Mouse (Mus musculus): ENCODE measurements around the gene Taf3. TPM values are rescaled to one million over a fixed set of nuclear protein-coding genes. Genes with fewer than 3 reads are reported as not detected.

The Taf3 gene
- total and polyA plus RNA-seq, 3 experiments, result 5.5 to 30.8 (median 20.8) TPM

GRCm38 (mm10) chr2:9917602-9918001 is 130.8 kb downstream of the Taf3 start:
- TF ChIP-seq TAL1 (conservative IDR thresholded peaks at IDR 0.05; ENCODE audit: low read depth, low read length), result no peak
- no peak for TF ChIP-seq POLR2AphosphoS5 (IDR thresholded peaks at IDR 0.05; ENCODE audit: insufficient replicate concordance, low read depth, low read length)
- no peak for TF ChIP-seq GATA2 (IDR thresholded peaks at IDR 0.05; ENCODE audit: borderline replicate concordance, low read depth, low read length)
- TF ChIP-seq CTCF (IDR thresholded peaks at IDR 0.05; ENCODE audit: low read depth, low read length), result no peak
- TF ChIP-seq GATA1 (IDR thresholded peaks at IDR 0.05; ENCODE audit: borderline replicate concordance, low read length), result no peak
- H3K4me3 ChIP-seq (ENCODE audit: low read depth, low read length), result no peak overlapping the region
- H3K27me3 ChIP-seq (ENCODE audit: insufficient read depth, low read length), result no peaks in the 10 kb centered on the region
- H3K4me1 ChIP-seq (ENCODE audit: insufficient read depth, low read depth, low read length), result peaks cover 8% of the 10 kb centered on the region; the same call in 1 of the 2 replicates
- peaks cover 67% of the 10 kb centered on the region for H3K36me3 ChIP-seq (replicated peaks)
- ATAC-seq (ENCODE audit: extremely low read depth, insufficient number of reproducible peaks, low FRiP score, poor library complexity, severe bottlenecking) (no peak), DNase-seq (ENCODE audit: low spot score) (no peak)
- H3K9me3 ChIP-seq (replicated peaks), result no peaks in the 10 kb centered on the region

DNA sequence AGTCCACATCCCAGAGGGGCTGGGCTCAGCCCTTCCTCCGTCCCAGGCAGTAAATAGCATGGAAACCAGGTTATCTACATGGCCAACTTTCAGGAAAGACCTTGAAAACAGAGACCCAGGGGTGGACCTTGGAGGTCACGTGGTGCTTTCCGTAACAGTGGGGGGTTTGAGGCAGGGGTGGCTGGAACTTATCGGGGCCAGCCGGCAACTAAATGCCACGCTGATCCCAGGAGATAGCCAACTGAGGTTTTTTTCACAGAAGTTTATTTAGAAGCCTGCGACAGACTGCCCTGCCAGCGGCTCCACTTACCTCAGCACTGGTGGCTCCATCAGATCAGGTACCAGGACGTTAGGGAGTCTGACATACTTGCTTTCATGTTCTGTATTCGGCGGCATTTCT is 142.4 kb downstream of the Taf3 start:
- ATAC-seq (ENCODE audit: extremely low read depth, insufficient number of reproducible peaks, low FRiP score, poor library complexity, severe bottlenecking) (peak; percentile 60), DNase-seq (ENCODE audit: low spot score) (peak; percentile 45)
- Histone ChIP-seq H3K4me1 (ENCODE audit: insufficient read depth, low read depth, low read length) (peaks cover 35% of the 10 kb centered on the region), H3K36me3 (replicated peaks) (no peaks in the 10 kb centered on the region), H3K4me3 (ENCODE audit: low read depth, low read length) (peak overlapping the region; percentile 59; the same call in 1 of the 2 replicates), H3K9me3 (replicated peaks) (no peaks in the 10 kb centered on the region), H3K27me3 (ENCODE audit: insufficient read depth, low read length) (peaks cover 9% of the 10 kb centered on the region; the same call in 1 of the 2 replicates)
- peak; percentile 30; the same call in 1 of the 2 replicates for TF ChIP-seq TAL1 (conservative IDR thresholded peaks at IDR 0.05; ENCODE audit: low read depth, low read length)
- no peak for TF ChIP-seq GATA1 (IDR thresholded peaks at IDR 0.05; ENCODE audit: borderline replicate concordance, low read length)
- no peak for TF ChIP-seq POLR2AphosphoS5 (IDR thresholded peaks at IDR 0.05; ENCODE audit: insufficient replicate concordance, low read depth, low read length)
- no peak for TF ChIP-seq GATA2 (IDR thresholded peaks at IDR 0.05; ENCODE audit: borderline replicate concordance, low read depth, low read length)

GRCm38 (mm10) chr2:9903854-9904560 is 144.4 kb downstream of the Taf3 start:
- Histone ChIP-seq H3K36me3 (replicated peaks) (no peaks in the 10 kb centered on the region), H3K27me3 (ENCODE audit: insufficient read depth, low read length) (peaks cover 18% of the 10 kb centered on the region; the same call in 1 of the 2 replicates), H3K9me3 (replicated peaks) (no peaks in the 10 kb centered on the region), H3K4me1 (ENCODE audit: insufficient read depth, low read depth, low read length) (peaks cover 45% of the 10 kb centered on the region), H3K4me3 (ENCODE audit: low read depth, low read length) (no peak overlapping the region)
- DNase-seq (ENCODE audit: low spot score) (no peak), ATAC-seq (ENCODE audit: extremely low read depth, insufficient number of reproducible peaks, low FRiP score, poor library complexity, severe bottlenecking) (no peak)
- TF ChIP-seq GATA1 (IDR thresholded peaks at IDR 0.05; ENCODE audit: borderline replicate concordance, low read length), result no peak
- no peak for TF ChIP-seq TAL1 (conservative IDR thresholded peaks at IDR 0.05; ENCODE audit: low read depth, low read length)
- TF ChIP-seq POLR2AphosphoS5 (IDR thresholded peaks at IDR 0.05; ENCODE audit: insufficient replicate concordance, low read depth, low read length), result no peak
- TF ChIP-seq GATA2 (IDR thresholded peaks at IDR 0.05; ENCODE audit: borderline replicate concordance, low read depth, low read length), result no peak
- TF ChIP-seq CTCF (IDR thresholded peaks at IDR 0.05; ENCODE audit: low read depth, low read length), result no peak

- TF ChIP-seq CTCF (IDR thresholded peaks at IDR 0.05; ENCODE audit: low read depth, low read length) (no peak), GATA2 (IDR thresholded peaks at IDR 0.05; ENCODE audit: borderline replicate concordance, low read depth, low read length) (no peak), POLR2AphosphoS5 (IDR thresholded peaks at IDR 0.05; ENCODE audit: insufficient replicate concordance, low read depth, low read length) (no peak), TAL1 (conservative IDR thresholded peaks at IDR 0.05; ENCODE audit: low read depth, low read length) (no peak), GATA1 (IDR thresholded peaks at IDR 0.05; ENCODE audit: borderline replicate concordance, low read length) (no peak)
- Histone ChIP-seq H3K27me3 (ENCODE audit: insufficient read depth, low read length) (peaks cover 40% of the 10 kb centered on the region), H3K4me3 (ENCODE audit: low read depth, low read length) (no peak overlapping the region), H3K4me1 (ENCODE audit: insufficient read depth, low read depth, low read length) (peaks cover 71% of the 10 kb centered on the region), H3K9me3 (replicated peaks) (no peaks in the 10 kb centered on the region), H3K36me3 (replicated peaks) (no peaks in the 10 kb centered on the region)
- ATAC-seq (ENCODE audit: extremely low read depth, insufficient number of reproducible peaks, low FRiP score, poor library complexity, severe bottlenecking), result no peak
- no peak for DNase-seq (ENCODE audit: low spot score)
Measured at GRCm38 (mm10) chr2:9897846-9898245, 150.6 kb downstream of the Taf3 start.

GRCm38 (mm10) chr2:9896097-9896770 is 152.2 kb downstream of the Taf3 start:
- no peaks in the 10 kb centered on the region for H3K9me3 ChIP-seq (replicated peaks)
- H3K4me3 ChIP-seq (ENCODE audit: low read depth, low read length), result peak overlapping the region; percentile 67; the same call in 1 of the 2 replicates
- ATAC-seq (ENCODE audit: extremely low read depth, insufficient number of reproducible peaks, low FRiP score, poor library complexity, severe bottlenecking), result no peak
- no peak for DNase-seq (ENCODE audit: low spot score)
- TF ChIP-seq GATA1 (IDR thresholded peaks at IDR 0.05; ENCODE audit: borderline replicate concordance, low read length) (no peak), GATA2 (IDR thresholded peaks at IDR 0.05; ENCODE audit: borderline replicate concordance, low read depth, low read length) (no peak), CTCF (IDR thresholded peaks at IDR 0.05; ENCODE audit: low read depth, low read length) (no peak), POLR2AphosphoS5 (IDR thresholded peaks at IDR 0.05; ENCODE audit: insufficient replicate concordance, low read depth, low read length) (no peak), TAL1 (conservative IDR thresholded peaks at IDR 0.05; ENCODE audit: low read depth, low read length) (no peak)
- peaks cover 35% of the 10 kb centered on the region for H3K27me3 ChIP-seq (ENCODE audit: insufficient read depth, low read length)
- H3K4me1 ChIP-seq (ENCODE audit: insufficient read depth, low read depth, low read length), result peaks cover 81% of the 10 kb centered on the region
- H3K36me3 ChIP-seq (replicated peaks), result no peaks in the 10 kb centered on the region

All from G1E (cell line).